Mouse (Mus musculus) brain, embryonic 14.5 days (tissue): ENCODE data around the gene Fetub.

Experiments used
- CTCF ChIP-seq: fragments of 200-500 bp; IDR thresholded peaks from 2 replicates; pipeline ENCODE4 v1.5.1; 2012; ENCODE audit warnings: inconsistent platforms, mild to moderate bottlenecking, moderate library complexity, borderline replicate concordance; ENCODE audit not compliant: insufficient read depth, insufficient read length; ENCODE audit errors: extremely low read depth
- POLR2A ChIP-seq: fragments of 200-500 bp; IDR thresholded peaks from 2 replicates; pipeline ENCODE4 v1.6.1; 2012; ENCODE audit warnings: mild to moderate bottlenecking, inconsistent platforms, borderline replicate concordance; ENCODE audit not compliant: poor library complexity, insufficient read depth, insufficient read length, severe bottlenecking; ENCODE audit errors: extremely low read depth

GRCm38 (mm10) chr16:22890683-22891510, 27.2 kb upstream of the Fetub start, which contains the start of gene Ahsg:
- TF ChIP-seq CTCF (no peak), POLR2A (no peak)
